Mouse (Mus musculus): ENCODE measurements at regions not wholly inside any gene's neighbourhood (a gene's known extent, or its start where the extent isn't known, plus 50 kb on each side); places are given as distances from the start of the nearest gene placed in this dataset.
A peak's percentile ranks its signal among the peaks of the same experiment; 100 is the strongest.

GRCm38 (mm10) chr10:111695918-111696760 is 190.1 kb downstream of the Phlda1 start:
- peak; percentile 63 for DNase-seq

- peak; percentile 23 for DNase-seq
Observed at GRCm38 (mm10) chr10:111696987-111697386, 190.9 kb downstream of the Phlda1 start.

GRCm38 (mm10) chr10:111699557-111700508 is 193.7 kb downstream of the Phlda1 start:
- peak; percentile 88 for DNase-seq

- peak; percentile 27 for DNase-seq
Observed at GRCm38 (mm10) chr10:111700570-111700969, 194.5 kb downstream of the Phlda1 start.

GRCm38 (mm10) chr10:111701138-111701537 is 195.1 kb downstream of the Phlda1 start:
- peak; percentile 61 for DNase-seq

- DNase-seq, result peak; percentile 36
Observed at GRCm38 (mm10) chr10:111702435-111702834, 196.3 kb downstream of the Phlda1 start.

- DNase-seq, result peak; percentile 19
Observed at GRCm38 (mm10) chr10:111703447-111703846, 197.4 kb downstream of the Phlda1 start.

GRCm38 (mm10) chr10:111711519-111712113 is 205.5 kb downstream of the Phlda1 start:
- DNase-seq, result peak; percentile 35

GRCm38 (mm10) chr10:111712991-111713390 is 206.9 kb downstream of the Phlda1 start:
- DNase-seq, result peak; percentile 92

GRCm38 (mm10) chr10:111713676-111714075 is 207.6 kb downstream of the Phlda1 start:
- DNase-seq, result peak; percentile 40

GRCm38 (mm10) chr10:111715172-111715571 is 209.1 kb downstream of the Phlda1 start:
- DNase-seq, result peak; percentile 60

- DNase-seq, result peak; percentile 87
Observed at GRCm38 (mm10) chr10:111719632-111720031, 213.5 kb downstream of the Phlda1 start.

- DNase-seq, result peak; percentile 96
Observed at GRCm38 (mm10) chr10:111721068-111721467, 215.0 kb downstream of the Phlda1 start.

GRCm38 (mm10) chr10:111723885-111724284 is 217.8 kb downstream of the Phlda1 start:
- peak; percentile 76 for DNase-seq

GRCm38 (mm10) chr10:111724574-111725414 is 218.7 kb downstream of the Phlda1 start:
- DNase-seq, result peak; percentile 89

- DNase-seq, result peak; percentile 49
Observed at GRCm38 (mm10) chr10:111736026-111736425, 229.9 kb downstream of the Phlda1 start.

- peak; percentile 63 for DNase-seq
Observed at GRCm38 (mm10) chr10:111739471-111740138, 232.9 kb upstream of the Krr1 start.

GRCm38 (mm10) chr10:111740586-111741265 is 231.7 kb upstream of the Krr1 start:
- DNase-seq, result peak; percentile 75

GRCm38 (mm10) chr10:111741301-111741945 is 231.0 kb upstream of the Krr1 start:
- peak; percentile 81 for DNase-seq

GRCm38 (mm10) chr10:111743291-111743690 is 229.2 kb upstream of the Krr1 start:
- peak; percentile 21 for DNase-seq
